Mouse (Mus musculus): Measurements from ENCODE around the gene Olfr284. TPM values are rescaled to one million over a fixed set of nuclear protein-coding genes. Genes with fewer than 3 reads are reported as not detected.

The Olfr284 gene
- polyA plus RNA-seq (2012) = not detected in 2 replicates

DNA sequence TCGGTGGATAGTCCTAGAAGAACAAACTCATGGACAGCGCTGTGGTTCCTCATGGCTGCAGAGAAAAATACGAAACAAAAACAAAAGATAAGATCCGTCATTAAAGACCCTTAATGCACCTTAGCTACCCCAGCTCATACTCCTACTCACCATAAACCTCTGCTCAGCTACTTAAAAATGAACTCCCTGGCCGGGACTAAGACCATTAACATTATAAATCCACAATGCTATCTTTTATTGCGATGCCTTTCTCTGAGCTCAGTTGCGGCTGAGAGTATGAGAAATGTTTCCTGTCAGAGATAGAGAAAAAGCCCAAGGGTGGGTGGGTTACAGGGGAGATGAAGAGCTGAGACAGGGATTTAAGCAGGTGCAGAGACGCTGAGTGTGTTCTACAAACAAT is at the start of gene Olfr284:
Olfr284 (minus strand) TSS at position 101 of the 400 bp plus-strand sequence.

GRCm38 (mm10) chr15:98380846-98381245 is 40.1 kb upstream of the Olfr284 start, which contains the start of gene Olfr283:
Olfr283 (minus strand) TSS chr15:98380946.

DNA sequence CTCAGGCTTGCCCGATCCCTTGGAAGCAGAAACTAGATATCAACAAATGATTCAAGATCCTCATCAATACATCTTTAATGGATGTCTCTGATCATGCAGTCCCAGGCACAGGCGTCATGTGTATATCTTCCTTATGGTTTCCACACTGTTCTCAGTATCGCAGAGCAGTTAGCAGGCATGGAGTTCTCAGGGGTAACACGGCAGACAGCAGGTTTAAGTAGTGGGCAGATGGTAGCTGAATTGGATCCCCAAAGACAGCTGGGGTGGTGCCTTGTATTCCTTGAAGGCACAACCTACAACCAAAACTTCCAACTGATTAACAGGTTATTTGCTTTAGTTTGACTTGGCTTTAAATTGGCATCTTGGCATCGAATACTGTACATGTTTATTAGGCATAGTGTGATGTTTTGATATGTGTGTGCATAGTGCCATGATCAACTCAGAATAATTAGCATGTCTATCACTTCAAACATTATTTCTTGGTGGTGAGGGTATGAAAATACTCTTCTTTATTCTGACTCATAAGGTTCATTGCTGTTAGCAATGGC is 23.5 kb downstream of the Olfr284 start, which contains the start of gene Olfr285:
Olfr285 (minus strand) TSS at position 177 of the 548 bp plus-strand sequence.

DNA sequence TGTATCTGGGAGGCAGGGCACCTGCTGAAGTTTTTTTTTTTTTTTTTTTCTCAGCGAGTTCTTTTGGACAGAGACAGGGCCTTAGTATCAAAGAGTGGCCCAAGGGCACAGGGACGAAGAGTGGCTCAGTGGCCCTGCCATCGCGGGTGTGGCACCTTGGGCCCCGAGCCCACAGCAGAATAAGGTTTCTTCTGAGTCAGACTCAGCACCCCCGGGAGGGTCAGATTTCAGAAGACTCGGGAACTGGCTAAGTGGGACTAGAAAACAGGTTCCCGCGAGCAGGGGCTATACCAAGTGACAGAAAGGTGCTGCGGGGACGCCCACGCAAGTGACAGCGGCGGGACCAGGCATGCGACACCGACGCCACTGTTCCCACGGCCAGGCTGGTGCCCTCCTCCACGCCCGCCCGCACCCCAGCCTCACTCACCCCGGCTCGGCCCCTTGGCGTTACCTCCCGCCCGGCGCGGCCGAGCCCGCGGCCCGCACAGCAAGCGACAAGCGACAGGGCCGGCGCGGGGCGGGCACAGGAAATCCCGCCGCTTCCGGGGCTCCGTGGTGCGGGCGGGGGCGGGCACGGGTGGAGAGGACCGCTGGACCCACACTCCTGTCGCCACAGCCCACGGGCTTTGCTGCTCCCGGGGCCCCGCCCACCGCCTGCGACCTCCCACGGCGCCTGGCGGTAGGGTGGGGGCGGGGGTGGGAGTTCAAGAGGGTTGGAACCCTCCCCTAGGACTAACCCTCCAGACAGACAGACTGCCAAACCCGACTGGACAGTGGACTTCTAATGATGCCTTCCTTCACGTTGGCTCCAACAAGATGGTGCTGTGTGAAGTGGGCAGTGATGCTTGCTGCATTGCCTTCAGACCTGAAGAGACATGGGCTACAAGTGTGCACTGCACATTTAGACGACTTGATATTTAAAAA is 44.9 kb downstream of the Olfr284 start, which contains the start of gene Zfp641:
Zfp641 (minus strand) TSS at position 534 of the 924 bp plus-strand sequence.

Other genes starting within 250 kb of the Olfr284 start
- gene Pfkm, start 248.4 kb downstream of the Olfr284 start, polyA plus RNA-seq (2012) = 12.6 and 16.5 TPM in 2 replicates
- 17.7 and 20.7 TPM in 2 replicates for gene Senp1, start 247.2 kb downstream of the Olfr284 start, polyA plus RNA-seq (2012)
- 3.8 TPM in 2 replicates for gene Asb8, start 175.4 kb downstream of the Olfr284 start, polyA plus RNA-seq (2012)
- 0.20 and 0.43 TPM in 2 replicates for gene Ccdc184, start 173.8 kb downstream of the Olfr284 start, polyA plus RNA-seq (2012)
- gene Olfr288, start 145.4 kb downstream of the Olfr284 start, polyA plus RNA-seq (2012) = not detected in 2 replicates
- gene Gm44579, start 120.0 kb downstream of the Olfr284 start, polyA plus RNA-seq (2012) = not detected in 2 replicates
- not detected in 2 replicates for gene Olfr287, start 119.9 kb downstream of the Olfr284 start, polyA plus RNA-seq (2012)
- not detected in 2 replicates for gene Olfr286, start 106.5 kb downstream of the Olfr284 start, polyA plus RNA-seq (2012)
- gene H1fnt, start 83.7 kb downstream of the Olfr284 start, polyA plus RNA-seq (2012) = not detected in 2 replicates
- not detected in 2 replicates for gene Zfp641, start 44.8 kb downstream of the Olfr284 start, polyA plus RNA-seq (2012)
- gene Olfr285, start 23.6 kb downstream of the Olfr284 start, polyA plus RNA-seq (2012) = not detected in 2 replicates
- not detected in 2 replicates for gene Olfr283, start 40.0 kb upstream of the Olfr284 start, polyA plus RNA-seq (2012)
- not detected in 2 replicates for gene Olfr282, start 90.2 kb upstream of the Olfr284 start, polyA plus RNA-seq (2012)
- not detected in 2 replicates for gene Olfr281, start 111.6 kb upstream of the Olfr284 start, polyA plus RNA-seq (2012)
- gene OR5BS1P, start 128.9 kb upstream of the Olfr284 start, polyA plus RNA-seq (2012) = not detected in 2 replicates
- gene Lalba, start 141.7 kb upstream of the Olfr284 start, polyA plus RNA-seq (2012) = not detected in 2 replicates
- 0.01 TPM in 1 of 2 replicates, not detected in the other for gene Olfr279, start 151.4 kb upstream of the Olfr284 start, polyA plus RNA-seq (2012)
- 39.2 and 40.8 TPM in 2 replicates for gene Kansl2, start 193.3 kb upstream of the Olfr284 start, polyA plus RNA-seq (2012)
- gene Ccnt1, start 229.9 kb upstream of the Olfr284 start, polyA plus RNA-seq (2012) = 4.2 and 5.9 TPM in 2 replicates
- gene 4930415O20Rik, start 230.0 kb upstream of the Olfr284 start, polyA plus RNA-seq (2012) = not detected in 2 replicates

Measured in megakaryocyte-erythroid progenitor cell, adult 5 weeks (primary cell).